Mouse (Mus musculus) gastrocnemius, postnatal 14 days (tissue): ENCODE results near the gene Cip2a. TPM values are rescaled to one million over a fixed set of nuclear protein-coding genes. Genes with fewer than 3 reads are reported as not detected.

ENCODE experiments used
- DNase-seq: peaks from one replicate; pipeline ENCODE4 v3.0.0; 2021; ENCODE audit warnings: mixed read lengths
- intact Hi-C: fragments of 180-260 bp; cut with DNase I; formaldehyde crosslinking; loops from one replicate; pipeline ENCODE4 v1.15.1; 2025; ENCODE audit warnings: low total_unique reads
- long read RNA-seq, 2 experiments: library from polyadenylated mRNA; stranded (forward); transcript quantifications; one replicate each; pipeline ENCODE4 v2.0.0; 2021
- total RNA-seq, 2 experiments: library from RNA; stranded (reverse); gene quantifications; 2 replicates each; pipeline ENCODE4 v1.2.3; 2021

Cip2a gene
- 1 to 10 TPM; 2.1 to 2.4 TPM for total RNA-seq
- long read RNA-seq, experiment 1: 0 reads
- long read RNA-seq, experiment 2: 0 reads

DNA sequence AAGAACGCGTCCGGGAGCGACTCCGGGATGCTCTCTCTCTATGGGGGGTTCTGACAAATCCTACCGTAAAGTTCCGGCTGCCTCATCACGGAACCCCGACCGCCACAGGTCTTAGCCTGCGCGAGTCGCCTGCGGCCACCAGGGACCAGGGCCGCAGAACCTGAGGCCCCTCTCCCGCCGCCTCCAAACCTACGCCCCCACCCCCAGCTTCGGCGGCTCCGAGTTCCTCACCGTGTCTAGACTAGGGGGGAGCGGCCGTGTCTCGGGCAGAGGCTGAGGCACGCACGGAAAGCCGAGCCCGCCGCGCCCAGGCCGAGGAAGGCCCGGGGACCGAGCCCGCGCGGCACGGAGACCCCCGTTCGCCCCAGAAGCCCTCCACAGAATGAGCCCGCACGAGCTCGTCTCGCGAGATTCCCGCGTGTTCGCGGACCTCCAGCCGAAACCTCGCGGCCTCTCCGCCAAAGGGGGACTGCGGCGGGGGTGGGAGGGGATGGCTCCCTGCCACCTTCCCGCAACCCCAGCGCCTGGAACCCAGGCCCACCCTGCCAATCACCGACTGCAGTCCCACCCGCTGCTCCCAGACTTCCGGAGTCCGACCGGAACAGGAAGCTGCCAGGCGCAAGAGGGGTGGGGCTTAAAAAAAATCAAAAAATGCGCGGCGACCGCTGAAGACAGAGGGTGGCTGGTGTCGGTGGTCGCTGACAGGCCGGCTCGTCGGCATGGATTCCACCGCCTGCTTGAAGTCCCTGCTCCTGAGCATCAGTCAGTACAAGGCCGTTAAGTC, at the start of gene Cip2a, which contains the start of gene Dzip3:
Cip2a (plus strand) TSS at position 627 of the 784 bp plus-strand sequence.
Dzip3 (minus strand) TSS at position 607 of the 784 bp plus-strand sequence.
- intact Hi-C loops: no loop called here
- peak; percentile 92 for DNase-seq

DNA sequence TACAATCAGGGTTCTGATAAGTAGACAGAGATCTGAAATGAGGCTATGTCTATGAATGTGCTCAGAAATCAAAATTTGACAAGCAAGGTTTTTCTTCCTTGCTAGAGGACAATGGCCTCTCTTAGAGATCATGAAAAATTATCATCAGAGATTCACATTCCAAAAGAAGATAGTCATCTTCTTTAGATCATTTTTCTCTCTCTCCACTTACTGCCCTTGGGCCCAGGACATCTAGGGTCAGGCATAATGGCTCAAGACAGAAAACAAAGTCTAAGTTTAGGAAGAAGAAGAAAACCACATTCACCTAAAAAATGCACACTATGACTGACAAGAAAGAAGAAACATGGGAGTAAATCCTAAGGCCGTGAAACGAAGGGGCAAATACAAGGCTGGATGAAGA, 21.0 kb upstream of the Cip2a start:
- DNase-seq: no peak

GRCm38 (mm10) chr16:48973548-48973947, 20.4 kb upstream of the Cip2a start:
- intact Hi-C loops: no loop called here
- no peak for DNase-seq

More for the DNA sequence above, 21.0 kb upstream of the Cip2a start:
- intact Hi-C loops: no loop called here

DNA sequence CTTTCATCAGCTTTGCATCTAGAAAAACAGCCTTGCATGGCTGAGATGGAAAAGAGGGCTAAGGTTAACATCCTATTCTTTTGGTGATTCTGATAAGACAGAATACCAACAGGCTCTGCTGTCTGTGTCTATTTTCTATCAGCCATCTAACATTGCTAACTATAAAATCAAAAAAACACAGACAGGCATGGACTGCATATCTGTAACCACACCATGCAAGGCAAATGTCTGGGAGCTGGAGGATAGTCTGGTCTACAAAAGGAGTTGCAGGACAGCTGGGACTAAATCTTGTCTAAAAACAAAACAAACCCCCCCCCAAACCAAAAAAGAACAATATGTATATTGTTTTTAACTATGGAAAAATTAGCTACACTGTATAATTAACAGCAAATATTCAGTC, 14.0 kb upstream of the Cip2a start:
- no peak for DNase-seq
- intact Hi-C loops: no loop called here

DNA sequence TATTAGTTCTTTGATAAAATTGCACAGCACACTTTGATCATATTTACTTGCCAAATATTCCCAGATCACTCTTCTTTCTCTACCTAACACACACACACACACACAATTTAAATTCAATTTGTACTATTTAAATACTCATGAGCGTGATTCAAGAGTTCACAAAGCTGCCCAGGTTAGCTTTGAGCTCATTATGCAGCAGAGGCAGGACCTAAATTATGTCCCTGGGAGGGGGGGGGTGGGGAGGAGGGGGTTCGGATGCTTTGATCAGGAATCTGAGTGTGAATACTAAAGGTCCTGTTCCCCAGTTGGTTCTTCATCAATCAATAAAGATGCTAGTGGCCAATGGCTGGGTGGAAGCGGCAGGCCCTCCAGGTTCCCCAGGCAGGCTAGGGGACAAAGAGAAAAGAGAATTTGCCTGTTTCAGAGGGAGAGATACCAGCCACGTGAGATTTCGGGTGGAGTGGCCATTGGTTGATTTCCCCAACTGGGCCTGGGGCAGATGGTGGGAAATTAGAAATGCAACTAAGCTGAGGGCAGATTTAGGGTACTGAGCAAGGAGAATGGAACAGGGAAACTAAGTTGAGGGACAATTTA, 8.9 kb upstream of the Cip2a start:
- intact Hi-C loops: no loop called here
- no peak for DNase-seq

DNA sequence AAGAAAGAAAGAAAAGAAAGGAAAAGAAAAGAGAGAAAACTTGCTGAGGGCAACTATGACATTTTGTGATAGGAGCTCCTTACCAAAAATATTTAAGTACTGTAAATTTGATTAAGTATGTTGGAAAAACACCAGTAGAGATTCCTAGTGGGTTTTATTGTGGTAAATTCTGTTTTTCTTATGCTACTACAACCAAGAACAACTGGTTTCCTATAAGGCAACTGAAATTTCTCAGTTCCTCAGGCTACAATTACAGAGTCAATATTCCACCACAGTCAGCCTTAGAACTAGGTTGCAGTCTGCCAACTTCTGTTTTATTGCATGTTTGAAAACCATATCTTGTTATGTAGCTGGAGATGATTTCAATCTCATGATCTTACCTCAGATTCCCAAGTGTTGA, 4.3 kb upstream of the Cip2a start:
- intact Hi-C loops: no loop called here
- DNase-seq: no peak

DNA sequence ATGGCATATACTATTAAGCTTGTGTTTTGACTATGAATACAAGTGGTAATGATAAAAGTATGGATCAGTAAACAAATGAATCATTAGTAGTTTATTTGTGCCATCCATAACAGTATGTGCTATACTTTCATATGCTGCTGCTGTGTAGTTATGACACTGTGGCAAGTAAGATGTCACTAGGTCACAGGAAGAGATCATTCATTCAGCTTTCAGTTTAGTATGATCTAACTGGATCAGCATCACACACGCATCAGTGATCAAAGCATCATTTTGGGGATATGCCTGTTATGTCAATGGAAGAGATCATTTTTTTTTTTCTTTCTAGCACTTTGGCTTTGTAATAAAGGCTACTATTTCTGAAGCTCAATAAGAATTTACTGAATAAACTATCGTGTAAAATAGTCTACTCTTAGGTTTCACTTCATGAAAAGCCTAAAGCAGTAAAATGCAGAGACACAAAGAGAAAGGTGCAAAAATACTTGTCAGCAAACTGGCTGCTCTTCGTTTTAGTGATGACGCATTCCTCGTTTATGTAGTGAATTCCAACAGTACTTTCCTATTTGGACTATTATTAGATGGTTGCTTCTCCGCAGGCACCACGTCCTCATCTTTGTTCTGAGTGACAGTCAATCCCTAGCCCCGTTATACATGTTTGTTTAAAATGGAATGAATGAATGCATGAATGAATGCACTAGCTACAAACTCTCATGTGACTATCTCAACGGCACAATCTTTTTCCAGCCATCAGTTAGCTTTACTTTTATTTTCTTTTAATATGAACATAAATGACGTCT, 1.4 kb upstream of the Cip2a start:
- no peak for DNase-seq
- intact Hi-C loops: no loop called here

DNA sequence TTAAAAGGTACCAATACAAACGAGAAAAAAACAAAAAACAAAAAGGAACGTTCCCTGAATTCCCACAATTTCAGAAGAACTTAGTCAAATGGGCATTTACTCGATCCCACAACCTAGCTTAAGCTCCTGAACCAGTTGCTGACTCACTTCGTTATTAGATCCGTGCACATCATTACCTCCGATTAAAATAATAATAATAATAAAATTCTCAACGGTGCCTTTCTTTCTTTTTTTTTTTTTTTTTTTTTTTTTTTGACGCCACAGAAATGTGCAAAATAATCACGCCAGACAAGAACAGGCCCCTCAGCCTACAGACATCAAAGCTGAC, 790 bp upstream of the Cip2a start:
- intact Hi-C loops: no loop called here
- no peak for DNase-seq

DNA sequence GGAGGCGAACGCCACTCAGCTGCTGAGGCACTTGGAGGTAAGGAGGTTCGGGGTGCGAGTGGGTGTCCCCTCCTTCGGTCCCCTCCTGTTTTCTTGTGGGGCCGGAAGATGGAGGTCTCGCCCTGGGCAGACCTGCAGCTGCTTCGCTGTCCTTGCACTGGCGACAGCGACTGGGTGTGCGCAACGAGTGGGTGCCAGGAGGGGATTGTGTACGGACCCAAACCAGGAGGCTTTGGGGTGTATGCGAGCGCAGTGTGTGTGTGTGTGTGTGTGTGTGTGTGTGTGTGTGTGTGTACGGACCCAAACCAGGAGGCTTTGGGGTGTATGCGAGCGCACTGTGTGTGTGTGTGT, 333 bp downstream of the Cip2a start:
- intact Hi-C loops: no loop called here
- DNase-seq: no peak

DNA sequence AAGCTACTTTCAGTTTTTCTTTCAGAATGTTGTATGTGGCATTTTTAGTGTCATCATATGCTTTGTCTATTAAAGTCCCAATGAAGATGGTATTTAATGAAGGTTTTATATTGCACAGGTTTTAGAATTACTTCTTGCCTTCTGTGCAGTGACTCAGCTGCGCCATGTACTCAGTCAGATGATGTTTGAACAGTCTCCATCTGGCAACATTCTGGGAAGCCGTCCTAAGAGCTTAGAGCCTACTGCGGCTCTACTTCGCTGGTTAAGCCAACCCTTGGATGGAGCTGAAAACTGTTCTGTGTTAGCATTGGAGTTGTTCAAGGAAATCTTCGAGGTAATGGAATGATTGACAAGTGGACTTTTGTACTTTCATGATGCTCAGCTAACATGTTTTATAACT, 10.2 kb downstream of the Cip2a start:
- no peak for DNase-seq
- intact Hi-C loops: no loop called here

GRCm38 (mm10) chr16:49016620-49017332, 22.8 kb downstream of the Cip2a start:
- intact Hi-C loops: no loop called here
- no peak for DNase-seq

GRCm38 (mm10) chr16:49035852-49036251, 41.9 kb downstream of the Cip2a start:
- intact Hi-C loops: no loop called here
- DNase-seq: no peak

- no peak for DNase-seq
Observed at GRCm38 (mm10) chr16:49037771-49038170, 43.8 kb downstream of the Cip2a start.

DNA sequence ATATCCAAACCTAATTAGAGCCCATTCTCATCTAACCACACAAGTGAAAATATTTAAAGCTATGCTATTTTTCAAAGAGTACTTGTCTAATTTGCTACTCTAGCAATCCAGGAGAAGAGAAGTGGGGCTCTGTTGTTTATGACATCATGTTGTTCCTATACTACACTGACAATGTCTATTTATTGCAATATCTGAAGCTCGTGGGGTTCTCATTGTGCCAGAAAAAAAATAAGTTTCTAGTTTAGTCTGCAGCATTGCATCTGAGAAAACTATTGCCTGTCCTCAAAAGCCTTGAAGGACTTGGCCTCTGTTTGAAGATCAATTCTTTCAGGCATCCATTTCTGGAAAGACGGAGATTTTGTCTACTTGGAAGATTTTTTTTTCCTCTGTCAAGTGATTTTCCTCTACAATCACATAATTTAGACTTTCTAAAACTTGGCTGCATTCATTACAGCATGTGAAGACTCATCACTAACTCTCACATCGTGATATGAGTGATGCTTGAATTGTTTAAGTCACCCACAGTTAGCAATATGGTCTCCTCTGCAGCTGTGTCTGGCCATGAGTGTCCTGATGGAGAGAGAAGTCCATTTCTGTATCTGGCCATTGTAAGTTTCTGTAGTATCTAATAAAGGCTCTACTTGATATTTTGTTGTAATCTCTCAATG, 46.7 kb downstream of the Cip2a start:
- DNase-seq: no peak
- intact Hi-C loops: no loop called here

More at GRCm38 (mm10) chr16:49037771-49038170, 43.8 kb downstream of the Cip2a start:
- intact Hi-C loops: no loop called here

DNA sequence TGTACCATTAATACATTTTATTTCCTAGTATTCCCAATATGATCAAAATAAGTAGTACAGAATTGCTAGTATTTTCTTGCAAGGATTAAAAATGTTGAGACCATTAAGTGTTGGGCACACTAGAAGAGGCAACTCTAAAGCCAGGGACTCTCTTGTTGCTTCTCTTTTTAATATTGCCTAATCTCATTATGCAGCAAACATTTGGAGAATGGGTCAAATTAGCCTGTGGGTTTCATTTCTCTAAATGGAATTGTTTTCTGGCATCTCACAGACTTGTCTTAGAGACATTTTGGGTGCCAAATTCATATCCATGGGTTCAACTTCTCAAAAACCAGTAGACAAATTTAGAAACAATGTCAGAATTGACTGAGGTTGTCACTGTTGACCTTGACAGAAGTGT, 55.2 kb downstream of the Cip2a start:
- intact Hi-C loops: no loop called here
- DNase-seq: no peak

- intact Hi-C loops: no loop called here
- DNase-seq: no peak
Observed at GRCm38 (mm10) chr16:49057186-49057585, 63.2 kb downstream of the Cip2a start, which contains the start of gene Myh15. Gene Myh15 (plus strand): TSS chr16:49057486.
